Mouse (Mus musculus) macrophage (primary cell): Measurements from ENCODE around the gene Zbtb5. TPM values are rescaled to one million over a fixed set of nuclear protein-coding genes. Genes with fewer than 3 reads are reported as not detected.
"Not testable (repeated sequence)": the region's sequence is repeated elsewhere in the genome, so short reads cannot be mapped to it uniquely, and the experiment has no call there.

ENCODE experiments used
- H3K27ac ChIP-seq: fragments of 350-480 bp; formaldehyde crosslinking; 2 replicates; pipeline ENCODE4 v1.9.0; 2021
- H3K36me3 ChIP-seq: fragments of 350-480 bp; formaldehyde crosslinking; 2 replicates; pipeline ENCODE4 v1.9.0; 2021; ENCODE audit errors: inconsistent target
- H3K4me3 ChIP-seq: fragments of 350-480 bp; formaldehyde crosslinking; 2 replicates; pipeline ENCODE4 v1.9.0; 2021; ENCODE audit errors: inconsistent target
- H3K79me2 ChIP-seq: fragments of 350-480 bp; formaldehyde crosslinking; 2 replicates; pipeline ENCODE4 v1.9.0; 2021; ENCODE audit errors: inconsistent target
- WGBS: methylation state at CpG from one replicate; pipeline ENCODE4 v1.1.7; 2026; ENCODE audit warnings: inconsistent platforms; ENCODE audit not compliant: missing documents; 5-methylcytosine and 5-hydroxymethylcytosine counted together
- polyA plus RNA-seq: library from polyadenylated mRNA; stranded (reverse); fragments of 250-400 nt; gene quantifications from 3 replicates; pipeline ENCODE4 v1.2.4, GENCODE M21; 2018; ENCODE audit warnings: inconsistent platforms

Gene Zbtb5
- polyA plus RNA-seq, 1 experiment from 2014 or later: 4.9 TPM

GRCm38 (mm10) chr4:45032586-45032985 is 20.4 kb upstream of the Zbtb5 start:
- no peak overlapping the region for H3K4me3 ChIP-seq
- H3K36me3 ChIP-seq: no peaks in the 10 kb centered on the region
- no peak overlapping the region for H3K27ac ChIP-seq
- WGBS: 29% methylated on average over 9 of the region's 9 CpGs
- H3K79me2 ChIP-seq: no peaks in the 10 kb centered on the region

GRCm38 (mm10) chr4:45026459-45026858 is 14.2 kb upstream of the Zbtb5 start:
- Histone ChIP-seq H3K79me2 (no peaks in the 10 kb centered on the region), H3K36me3 (no peaks in the 10 kb centered on the region), H3K27ac (no peak overlapping the region), H3K4me3 (no peak overlapping the region)
- 100% methylated on average over 4 of the region's 4 CpGs for WGBS

DNA sequence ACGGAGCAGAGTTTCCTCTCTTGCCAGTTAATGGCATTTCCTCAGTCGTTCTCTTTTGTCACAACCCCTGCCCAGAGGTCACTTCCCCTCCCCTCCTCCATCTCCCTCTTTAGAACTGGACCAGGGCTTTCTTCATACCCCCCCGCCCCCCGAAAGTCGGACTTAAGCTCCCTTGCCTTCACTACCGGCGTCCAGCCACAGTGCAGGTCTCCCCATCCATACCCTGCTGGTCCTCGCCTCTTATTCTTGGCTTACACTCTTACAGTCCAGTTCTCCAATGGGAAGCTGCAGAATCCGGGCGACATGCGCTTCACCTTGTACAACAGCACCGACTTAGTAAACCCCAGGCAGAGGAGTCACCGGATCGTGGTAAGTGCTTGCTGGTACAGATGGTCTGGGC is 6.8 kb upstream of the Zbtb5 start:
- Histone ChIP-seq H3K27ac (no peak overlapping the region), H3K79me2 (no peaks in the 10 kb centered on the region), H3K4me3 (peak overlapping the region; percentile 72), H3K36me3 (no peaks in the 10 kb centered on the region)
- 3% methylated on average over 10 of the region's 14 CpGs for WGBS

- peak within 1 kb of the TSS; percentile 72 for H3K4me3 ChIP-seq
- no peak within 1 kb of the TSS for H3K27ac ChIP-seq
- H3K79me2 ChIP-seq: no peaks in the 10 kb centered on the region
- under 1% methylated on average over 29 of the region's 29 CpGs for WGBS
- H3K36me3 ChIP-seq: no peaks in the 10 kb centered on the region
Observed at GRCm38 (mm10) chr4:45018452-45018980, 6.3 kb upstream of the Zbtb5 start, which contains the start of gene Polr1e. Polr1e (plus strand) TSS chr4:45018583.

DNA sequence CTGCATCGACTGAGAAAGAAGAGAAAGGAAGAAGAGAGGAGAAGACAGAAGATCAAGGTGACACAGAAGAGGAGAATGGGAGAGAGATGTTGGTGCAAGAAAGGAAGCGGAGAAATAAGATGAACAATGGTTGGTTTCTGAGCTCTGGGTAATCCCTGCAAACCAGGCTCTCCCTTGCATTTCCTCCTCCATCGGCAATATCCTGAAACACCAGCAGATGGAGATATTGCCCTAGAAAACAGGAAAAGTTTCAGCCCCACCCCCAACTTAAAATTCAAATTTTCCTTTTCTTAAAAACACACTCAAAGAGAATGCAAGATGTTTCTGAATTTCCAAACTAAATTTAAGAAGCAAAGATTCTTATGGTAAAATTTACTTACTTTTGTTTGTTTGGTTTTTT is 3.4 kb upstream of the Zbtb5 start:
- Histone ChIP-seq H3K79me2 (peaks cover 7% of the 10 kb centered on the region), H3K27ac (no peak overlapping the region), H3K4me3 (no peak overlapping the region), H3K36me3 (no peaks in the 10 kb centered on the region)
- 18% methylated on average over 3 of the region's 3 CpGs for WGBS

DNA sequence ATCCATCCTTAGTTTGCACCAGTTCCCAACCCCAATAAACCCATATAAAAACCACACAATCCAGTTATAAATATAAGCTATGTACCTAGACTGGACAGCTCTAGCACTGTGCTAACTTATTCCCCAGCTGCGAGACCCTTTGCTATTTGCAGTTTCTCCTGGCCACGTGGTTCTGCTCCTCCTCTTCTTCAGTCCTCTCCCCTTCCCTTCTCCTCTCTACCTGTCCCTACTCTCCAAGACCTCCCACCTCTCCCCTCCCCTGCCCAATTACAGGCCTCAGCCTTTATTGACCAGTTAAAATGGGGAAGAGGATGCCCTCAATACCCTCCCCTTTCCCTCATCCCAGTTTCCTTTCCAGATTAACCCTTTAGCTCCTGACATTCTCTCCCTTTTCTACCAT is 1.3 kb upstream of the Zbtb5 start:
- WGBS: 0% methylated on average over 2 of the region's 2 CpGs
- peaks cover 28% of the 10 kb centered on the region for H3K79me2 ChIP-seq
- H3K27ac ChIP-seq: peak overlapping the region; percentile 71
- H3K4me3 ChIP-seq: peak overlapping the region; percentile 85
- H3K36me3 ChIP-seq: no peaks in the 10 kb centered on the region

DNA sequence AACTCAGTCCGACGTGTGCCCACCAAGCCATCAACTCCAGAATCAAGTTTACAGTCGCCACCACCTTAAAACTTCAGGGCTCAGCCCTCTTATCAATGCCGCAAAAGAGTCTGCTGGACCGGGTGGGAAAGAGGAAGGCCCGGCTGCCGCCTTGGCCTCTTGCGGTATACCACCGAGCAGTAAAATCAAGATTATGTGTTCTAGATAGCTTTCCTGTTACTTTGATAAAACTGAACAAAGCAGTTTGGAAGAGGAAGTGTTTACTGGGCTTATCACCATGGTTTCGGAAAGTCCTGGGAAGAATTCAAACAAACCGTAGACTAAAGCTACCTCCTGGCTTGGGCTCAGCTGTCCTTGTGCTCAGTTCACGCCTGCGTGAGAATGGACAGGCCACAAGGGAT is 819 bp upstream of the Zbtb5 start:
- Histone ChIP-seq H3K36me3 (no peaks in the 10 kb centered on the region), H3K4me3 (peak overlapping the region; percentile 85), H3K79me2 (peaks cover 33% of the 10 kb centered on the region), H3K27ac (peak overlapping the region; percentile 71)
- WGBS: under 1% methylated on average over 13 of the region's 13 CpGs

DNA sequence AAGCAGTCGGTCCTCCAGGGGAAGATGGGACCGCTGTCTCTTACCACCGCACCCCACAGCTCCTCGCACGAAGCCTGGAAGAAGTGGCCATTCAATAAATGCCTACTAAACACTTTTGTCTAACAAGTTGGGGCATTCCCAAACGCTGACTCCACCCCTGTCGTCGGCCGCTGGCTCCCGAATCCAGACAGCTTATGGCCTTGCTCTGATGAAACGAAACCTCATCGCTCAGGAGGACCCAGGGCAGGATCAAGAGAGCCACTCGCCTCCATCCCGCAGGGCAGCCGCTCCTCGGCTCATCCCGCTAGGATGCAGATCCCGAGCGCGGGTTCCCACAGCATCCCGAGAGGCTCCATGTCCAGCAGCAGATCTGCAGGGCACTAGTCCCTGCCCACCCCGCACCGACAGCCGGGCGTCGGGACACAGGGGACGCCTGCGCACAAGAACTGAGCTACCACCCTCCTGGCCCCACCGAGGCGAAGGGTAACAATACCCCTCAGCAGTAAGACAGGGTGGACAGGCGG is 569 bp downstream of the Zbtb5 start:
- 0% methylated on average over 31 of the region's 31 CpGs for WGBS
- peaks cover 47% of the 10 kb centered on the region for H3K79me2 ChIP-seq
- H3K4me3 ChIP-seq: peak overlapping the region; percentile 56
- peak overlapping the region; percentile 76 for H3K27ac ChIP-seq
- no peaks in the 10 kb centered on the region for H3K36me3 ChIP-seq

DNA sequence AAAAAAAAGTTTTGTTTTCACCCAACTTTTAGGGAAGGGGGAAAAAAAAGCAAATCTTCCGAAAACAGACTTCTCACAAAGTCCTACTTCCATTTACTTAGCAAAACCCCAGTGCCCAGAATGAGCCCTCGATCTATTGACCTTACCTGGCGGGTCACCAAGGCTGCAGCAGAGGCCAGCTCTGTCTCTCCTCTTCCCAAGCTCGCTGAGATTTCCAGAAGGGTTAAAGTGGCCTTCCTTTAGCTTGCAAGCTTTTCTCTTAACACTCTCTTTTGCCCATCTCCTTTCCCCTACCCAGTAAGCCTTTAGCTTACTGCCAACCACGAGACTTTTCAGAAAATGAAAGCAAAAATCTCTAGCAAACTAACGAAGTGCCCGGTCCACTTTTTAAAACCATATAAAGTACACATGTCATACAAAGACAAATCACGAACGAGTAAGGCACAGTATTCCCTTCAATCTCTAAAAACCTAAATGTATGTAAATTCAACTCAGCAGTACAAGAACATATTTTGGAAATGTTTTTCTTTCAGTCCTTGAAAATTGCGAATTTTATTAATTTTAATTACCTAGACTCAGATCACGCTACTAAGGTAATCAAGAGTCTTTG is 1.3 kb downstream of the Zbtb5 start:
- Histone ChIP-seq H3K79me2 (peaks cover 54% of the 10 kb centered on the region), H3K36me3 (no peaks in the 10 kb centered on the region), H3K27ac (peak overlapping the region; percentile 76), H3K4me3 (peak overlapping the region; percentile 56)
- WGBS: 2% methylated on average over 11 of the region's 11 CpGs

GRCm38 (mm10) chr4:45005452-45005851 is 6.8 kb downstream of the Zbtb5 start:
- H3K27ac ChIP-seq: no peak overlapping the region
- H3K36me3 ChIP-seq: no peaks in the 10 kb centered on the region
- peaks cover 100% of the 10 kb centered on the region for H3K79me2 ChIP-seq
- 91% methylated on average over 3 of the region's 3 CpGs for whole genome bisulfite sequencing
- H3K4me3 ChIP-seq: no peak overlapping the region

- peaks cover 3% of the 10 kb centered on the region; the same call in 1 of the 2 replicates for H3K36me3 ChIP-seq
- no peak overlapping the region for H3K27ac ChIP-seq
- H3K79me2 ChIP-seq: peaks cover 100% of the 10 kb centered on the region
- no peak overlapping the region for H3K4me3 ChIP-seq
- WGBS: 88% methylated on average over 5 of the region's 6 CpGs
Observed at GRCm38 (mm10) chr4:45000001-45000400, 12.2 kb downstream of the Zbtb5 start.

DNA sequence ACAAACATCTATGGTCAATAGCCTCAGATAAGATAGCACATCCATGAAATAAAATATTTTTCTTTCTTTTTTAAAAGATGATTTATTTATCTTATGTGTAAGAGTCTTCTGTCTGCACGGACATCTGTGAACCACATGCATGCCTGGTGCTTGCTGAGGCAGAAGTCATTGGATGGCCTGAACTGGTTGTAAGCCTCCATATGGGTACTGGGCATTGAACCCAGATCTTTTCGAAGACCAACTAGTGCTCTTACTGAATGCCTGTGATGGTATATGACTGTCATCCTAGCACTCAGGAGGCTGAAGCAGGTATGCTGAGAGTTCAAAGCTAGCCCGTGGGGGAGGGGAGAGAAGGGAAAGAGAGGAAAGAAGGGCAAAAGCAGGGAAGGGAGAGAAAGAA is 14.1 kb downstream of the Zbtb5 start:
- H3K27ac ChIP-seq: no peak overlapping the region
- H3K79me2 ChIP-seq: peaks cover 95% of the 10 kb centered on the region
- H3K36me3 ChIP-seq: peaks cover 18% of the 10 kb centered on the region
- H3K4me3 ChIP-seq: no peak overlapping the region
- WGBS: 94% methylated on average over 2 of the region's 3 CpGs

- no peak overlapping the region for H3K4me3 ChIP-seq
- H3K27ac ChIP-seq: no peak overlapping the region
- peaks cover 62% of the 10 kb centered on the region for H3K79me2 ChIP-seq
- WGBS: 93% methylated on average over 18 of the region's 18 CpGs
- H3K36me3 ChIP-seq: peaks cover 29% of the 10 kb centered on the region
Observed at GRCm38 (mm10) chr4:44994776-44995175, 17.4 kb downstream of the Zbtb5 start.

GRCm38 (mm10) chr4:44993847-44994246 is 18.4 kb downstream of the Zbtb5 start:
- H3K79me2 ChIP-seq: peaks cover 53% of the 10 kb centered on the region
- WGBS: 92% methylated on average over 9 of the region's 9 CpGs
- H3K27ac ChIP-seq: no peak overlapping the region
- H3K4me3 ChIP-seq: no peak overlapping the region
- H3K36me3 ChIP-seq: peaks cover 29% of the 10 kb centered on the region

DNA sequence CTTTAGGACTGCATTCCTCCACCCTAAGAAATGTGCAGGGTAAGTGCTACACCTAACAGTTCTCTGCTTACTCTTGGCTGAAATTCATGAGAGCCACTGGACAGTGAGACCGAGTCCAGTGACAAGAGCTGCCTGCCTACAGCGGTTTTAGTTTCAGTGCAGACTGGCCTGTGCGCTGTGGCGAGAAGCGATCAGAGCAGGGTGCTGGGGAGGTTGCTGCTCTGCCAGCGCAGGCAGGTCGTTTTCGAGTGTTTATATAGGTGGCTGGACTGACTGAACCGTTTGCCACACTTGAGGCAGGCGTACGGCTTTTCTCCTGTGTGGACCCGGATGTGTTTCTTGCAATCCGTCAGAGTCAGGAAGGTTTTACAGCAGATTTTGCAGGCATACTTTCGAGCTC is 19.0 kb downstream of the Zbtb5 start:
- peaks cover 29% of the 10 kb centered on the region for H3K36me3 ChIP-seq
- 89% methylated on average over 4 of the region's 14 CpGs for WGBS
- H3K79me2 ChIP-seq: peaks cover 46% of the 10 kb centered on the region; the same call in 1 of the 2 replicates
- not testable (repeated sequence) for H3K4me3 ChIP-seq, H3K27ac ChIP-seq
